In the genomic region with DNA sequence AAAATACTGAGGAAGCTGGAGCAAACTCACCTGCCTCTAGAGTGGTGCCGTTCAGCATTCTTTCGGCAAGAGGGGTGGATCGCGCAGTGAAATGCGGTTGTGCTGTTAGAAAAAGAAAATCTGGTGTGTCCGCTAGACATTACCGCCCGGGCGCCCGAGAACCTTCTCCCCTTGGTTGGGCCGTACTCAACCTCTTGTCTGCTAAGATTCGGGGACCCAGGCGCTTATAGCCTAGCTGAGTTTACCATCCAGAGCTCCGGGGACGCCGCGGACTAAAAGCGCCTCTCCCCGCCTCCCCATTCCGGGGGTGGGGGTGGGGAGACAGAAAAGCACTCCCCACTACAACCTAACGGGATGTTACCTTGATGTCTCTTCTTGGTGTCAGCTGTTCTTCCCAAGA, we compare ENCODE assay signal across 10 mouse cellular contexts. TPM values are rescaled to one million over a fixed set of nuclear protein-coding genes. Genes with fewer than 3 reads are reported as not detected.
DNase-seq lines count a peak whose midpoint lies in the region; ATAC-seq and TF ChIP-seq lines count a peak whose summit lies in the region.
"Had no signal": no experiment of that assay in that cellular context is flagged by ENCODE, and none has a peak within 500 bp of the region (broad histone marks: within the 10 kb centered on the region; RNA-seq: fewer than 3 reads in every experiment).

No protein-coding gene starts in this region.

- peaks cover 74% of the 10 kb centered on the region for H3K27me3 ChIP-seq in heart, postnatal 0 days (ENCODE audit: control insufficient read depth, insufficient read depth, low read length)
- peaks cover 61% of the 10 kb centered on the region for H3K27me3 ChIP-seq in embryonic facial prominence, embryonic 11.5 days (ENCODE audit: control insufficient read depth, insufficient read depth, low read length)
- H3K27me3 ChIP-seq in midbrain, postnatal 0 days (ENCODE audit: insufficient read depth, low read length), result peaks cover 16% of the 10 kb centered on the region

- no peaks in the 10 kb centered on the region for H3K4me1 ChIP-seq in heart, postnatal 0 days (ENCODE audit: control insufficient read depth, insufficient read depth)
- peaks cover 4% of the 10 kb centered on the region for H3K4me1 ChIP-seq in embryonic facial prominence, embryonic 11.5 days (ENCODE audit: control insufficient read depth, insufficient read depth, low read length)
- H3K4me1 ChIP-seq in midbrain, postnatal 0 days (ENCODE audit: insufficient read depth, low read length), result 0 out of 2 replicates have a peak, but pooled peaks cover 2% of the 10 kb centered on the region

- no peak for ATAC-seq in heart, postnatal 0 days (ENCODE audit: insufficient read depth, low read depth)
- no peak for ATAC-seq in embryonic facial prominence, embryonic 11.5 days (replicated peaks; ENCODE audit: insufficient number of reproducible peaks, low FRiP score, low TSS enrichment, low read depth)
- 0 out of 2 replicates have a peak, but pooled peaks have one; percentile 5 for ATAC-seq in midbrain, postnatal 0 days (ENCODE audit: low FRiP score)

- H3K27ac ChIP-seq in heart, postnatal 0 days (ENCODE audit: low read depth), result no peak overlapping the region
- no peak overlapping the region for H3K27ac ChIP-seq in embryonic facial prominence, embryonic 11.5 days (replicated peaks; ENCODE audit: low read depth, low read length)
- peak overlapping the region; percentile 77 for H3K27ac ChIP-seq in midbrain, postnatal 0 days (ENCODE audit: low read depth, low read length)

- WGBS in heart, postnatal 0 days, result under 1% methylated on average over 21 of the region's 21 CpGs
- under 1% methylated on average over 21 of the region's 21 CpGs for WGBS in embryonic facial prominence, embryonic 11.5 days
- WGBS in midbrain, postnatal 0 days, result under 1% methylated on average over 21 of the region's 21 CpGs

- H3K9ac ChIP-seq in heart, postnatal 0 days (replicated peaks; ENCODE audit: low read depth, low read length), result no peak overlapping the region
- no peak overlapping the region for H3K9ac ChIP-seq in embryonic facial prominence, embryonic 11.5 days (replicated peaks; ENCODE audit: low read length)
- H3K9ac ChIP-seq in midbrain, postnatal 0 days (replicated peaks; ENCODE audit: low read length, poor library complexity, severe bottlenecking), result peak overlapping the region; percentile 57

- no peak for TF ChIP-seq EP300 in heart, postnatal 0 days (IDR thresholded peaks at IDR 0.05; ENCODE audit: low read depth)

- DNase-seq in heart, postnatal 0 days (ENCODE audit: low spot score), result no peak
- no peak for DNase-seq in heart, postnatal 4 days
- DNase-seq in embryonic facial prominence, embryonic 11.5 days (ENCODE audit: low spot score), result peak; percentile 33
- peak; percentile 46 for DNase-seq in induced T-regulatory cell, adult 2 months (ENCODE audit: low read depth)
- no peak for DNase-seq in midbrain, postnatal 0 days (ENCODE audit: low spot score)
- DNase-seq in c-Kit-positive CD71-positive TER-119-positive erythroid progenitor cells, embryonic 14.5 days (ENCODE audit: low spot score), result no peak
- no peak for DNase-seq in left cerebral cortex, adult 11 months (ENCODE audit: low spot score)
- no peak for DNase-seq in adipocyte (ENCODE audit: low spot score)
- DNase-seq: gastrocnemius, postnatal 25 days had no signal

- TF ChIP-seq CTCF in heart, postnatal 0 days (IDR thresholded peaks at IDR 0.05; ENCODE audit: low read depth), result no peak
- no peak for TF ChIP-seq CTCF in midbrain, postnatal 0 days (IDR thresholded peaks at IDR 0.05)

- no peaks in the 10 kb centered on the region for H3K9me3 ChIP-seq in heart, postnatal 0 days (replicated peaks; ENCODE audit: control insufficient read depth, low read length)
- H3K9me3 ChIP-seq in embryonic facial prominence, embryonic 11.5 days (replicated peaks; ENCODE audit: control insufficient read depth, low read length), result no peaks in the 10 kb centered on the region
- no peaks in the 10 kb centered on the region for H3K9me3 ChIP-seq in midbrain, postnatal 0 days (ENCODE audit: low read length)
- H3K9me3 ChIP-seq: G1E had no signal

- H3K36me3 ChIP-seq in heart, postnatal 0 days (replicated peaks; ENCODE audit: control insufficient read depth, insufficient read depth, low read length), result no peaks in the 10 kb centered on the region
- no peaks in the 10 kb centered on the region for H3K36me3 ChIP-seq in embryonic facial prominence, embryonic 11.5 days (replicated peaks; ENCODE audit: control insufficient read depth, insufficient read depth, low read depth, low read length)
- H3K36me3 ChIP-seq in midbrain, postnatal 0 days (ENCODE audit: insufficient read depth, low read length), result no peaks in the 10 kb centered on the region

- peak overlapping the region; percentile 46 for H3K4me2 ChIP-seq in heart, postnatal 0 days (ENCODE audit: low read depth, low read length)
- H3K4me2 ChIP-seq in embryonic facial prominence, embryonic 11.5 days (ENCODE audit: low read depth, low read length), result no peak overlapping the region
- peak overlapping the region; percentile 68 for H3K4me2 ChIP-seq in midbrain, postnatal 0 days (ENCODE audit: low read depth, low read length, poor library complexity, severe bottlenecking)

- peak overlapping the region; percentile 37 for H3K4me3 ChIP-seq in heart, postnatal 0 days (ENCODE audit: low read depth, low read length)
- H3K4me3 ChIP-seq in embryonic facial prominence, embryonic 11.5 days (ENCODE audit: low read depth, low read length), result no peak overlapping the region
- H3K4me3 ChIP-seq in midbrain, postnatal 0 days (ENCODE audit: low read depth, low read length), result peak overlapping the region; percentile 44

RNA-seq across cellular contexts. Expression of gene Lhx9, which starts 1.2 kb away (rescaled TPM):
- total RNA-seq in heart, postnatal 0 days (2014; rRNA removed; ENCODE audit: low replicate concordance), result not detected in 2 replicates
- 0.05 TPM in 2 replicates for polyA plus RNA-seq in heart, postnatal 0 days (2015; fragmentation: Nextera tagmentation; extraction: Ambion mirVana)
- total RNA-seq in heart, postnatal 4 days (2021), result not detected
- 2.0 and 2.1 TPM in 2 replicates for polyA plus RNA-seq in embryonic facial prominence, embryonic 11.5 days (2014; fragmentation: Nextera tagmentation; extraction: Ambion mirVana)
- 125 and 129 TPM in 2 replicates for total RNA-seq in midbrain, postnatal 0 days (2014; rRNA removed)
- polyA plus RNA-seq in midbrain, postnatal 0 days (2015; fragmentation: Nextera tagmentation; extraction: Ambion mirVana), result 63.1 and 76.9 TPM in 2 replicates
- total RNA-seq: gastrocnemius, postnatal 25 days had no signal

RNA-seq across cellular contexts. Expression of gene 2310009B15Rik, which starts 9.5 kb away (rescaled TPM):
- 30.8 and 43.9 TPM in 2 replicates for total RNA-seq in heart, postnatal 0 days (2014; rRNA removed; ENCODE audit: low replicate concordance)
- 42.7 and 48.2 TPM in 2 replicates for polyA plus RNA-seq in heart, postnatal 0 days (2015; fragmentation: Nextera tagmentation; extraction: Ambion mirVana)
- 10 to 100 TPM; 15.8 to 20.3 TPM for total RNA-seq in heart, postnatal 4 days (2021)
- 39.5 and 44.6 TPM in 2 replicates for polyA plus RNA-seq in embryonic facial prominence, embryonic 11.5 days (2014; fragmentation: Nextera tagmentation; extraction: Ambion mirVana)
- total RNA-seq in midbrain, postnatal 0 days (2014; rRNA removed), result 35.6 and 68.9 TPM in 2 replicates
- 49.7 and 50.9 TPM in 2 replicates for polyA plus RNA-seq in midbrain, postnatal 0 days (2015; fragmentation: Nextera tagmentation; extraction: Ambion mirVana)

Comparison
In these comparisons a context has a peak if more than half of its experiments do, and no peak if none do; other contexts are left out.
1. DNase-seq: peak in embryonic facial prominence, embryonic 11.5 days (single experiment) and induced T-regulatory cell, adult 2 months (single experiment); none in heart, postnatal 0 days (single experiment), heart, postnatal 4 days (single experiment), midbrain, postnatal 0 days (single experiment), c-Kit-positive CD71-positive TER-119-positive erythroid progenitor cells, embryonic 14.5 days (single experiment), left cerebral cortex, adult 11 months (single experiment) and adipocyte (single experiment).
2. RNA of gene Lhx9, which starts 1.2 kb away (total RNA-seq): 125 to 129 TPM in midbrain, postnatal 0 days; not detected in heart, postnatal 4 days and not detected in heart, postnatal 0 days; every median in the first group is over 100 times any median in the second.